Mouse (Mus musculus): ENCODE data around the gene Gm28374.
A peak's percentile ranks its signal among the peaks of the same experiment; 100 is the strongest.

Gm28374 gene

DNA sequence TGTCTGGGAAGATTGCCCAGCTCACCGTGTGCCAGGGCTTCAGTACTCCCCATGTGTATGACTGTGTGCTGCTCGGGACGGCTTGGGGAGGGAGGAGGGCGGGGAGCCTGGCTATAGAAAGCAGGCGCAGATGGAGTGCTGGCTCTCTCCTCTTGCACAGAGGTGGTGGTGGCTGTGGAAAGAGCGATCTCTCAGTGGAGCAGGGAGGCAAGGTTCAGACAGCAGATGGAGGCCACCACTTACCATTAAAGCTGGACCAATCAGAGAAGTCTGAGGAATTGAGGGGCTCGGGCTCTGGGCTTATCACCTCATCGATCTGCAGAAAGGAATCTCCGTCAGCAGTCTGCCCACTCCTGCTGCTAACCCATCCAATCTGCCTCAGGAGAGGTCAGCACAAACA, at the start of gene Gm28374:
Gene Gm28374, minus strand, starts transcription at position 101 of the 400 bp plus-strand sequence.
- TF ChIP-seq GATA4 (IDR thresholded peaks at IDR 0.05; ENCODE audit: insufficient replicate concordance, low read length) = no peak

DNA sequence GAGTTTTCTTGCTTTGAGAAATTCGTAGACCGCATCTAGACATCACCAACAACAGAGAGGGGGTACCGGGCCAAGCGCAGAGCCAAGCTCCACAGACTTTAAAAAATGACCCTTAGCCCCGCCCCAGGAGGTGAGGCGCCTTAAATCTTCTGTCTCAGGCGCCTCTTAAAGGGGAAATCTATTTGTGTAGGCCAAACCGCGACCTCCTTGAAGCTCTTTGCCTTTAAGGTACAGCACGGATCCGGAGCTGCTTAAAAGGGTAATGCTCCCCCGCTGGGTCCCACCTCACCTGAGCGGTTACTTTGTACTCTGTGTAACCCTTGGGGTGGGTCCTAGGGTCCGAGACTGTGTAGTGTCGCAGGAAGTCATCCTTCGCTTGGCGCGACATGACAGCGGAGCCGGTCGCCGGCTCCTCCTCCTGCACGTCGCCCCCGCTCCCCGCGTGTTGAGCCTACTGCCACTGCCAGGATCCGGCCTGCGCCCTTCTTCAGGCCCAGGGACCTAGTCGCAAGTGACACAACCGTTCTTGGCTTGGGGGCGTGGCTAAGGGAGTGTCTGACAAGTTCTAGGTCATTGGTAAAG, 45.8 kb upstream of the Gm28374 start, which contains the start of gene Snx15:
Gene Snx15, minus strand, starts transcription at position 545 of the 582 bp plus-strand sequence.
- TF ChIP-seq GATA4 (IDR thresholded peaks at IDR 0.05; ENCODE audit: insufficient replicate concordance, low read length) = peak; percentile 21; the same call in 1 of the 2 replicates

DNA sequence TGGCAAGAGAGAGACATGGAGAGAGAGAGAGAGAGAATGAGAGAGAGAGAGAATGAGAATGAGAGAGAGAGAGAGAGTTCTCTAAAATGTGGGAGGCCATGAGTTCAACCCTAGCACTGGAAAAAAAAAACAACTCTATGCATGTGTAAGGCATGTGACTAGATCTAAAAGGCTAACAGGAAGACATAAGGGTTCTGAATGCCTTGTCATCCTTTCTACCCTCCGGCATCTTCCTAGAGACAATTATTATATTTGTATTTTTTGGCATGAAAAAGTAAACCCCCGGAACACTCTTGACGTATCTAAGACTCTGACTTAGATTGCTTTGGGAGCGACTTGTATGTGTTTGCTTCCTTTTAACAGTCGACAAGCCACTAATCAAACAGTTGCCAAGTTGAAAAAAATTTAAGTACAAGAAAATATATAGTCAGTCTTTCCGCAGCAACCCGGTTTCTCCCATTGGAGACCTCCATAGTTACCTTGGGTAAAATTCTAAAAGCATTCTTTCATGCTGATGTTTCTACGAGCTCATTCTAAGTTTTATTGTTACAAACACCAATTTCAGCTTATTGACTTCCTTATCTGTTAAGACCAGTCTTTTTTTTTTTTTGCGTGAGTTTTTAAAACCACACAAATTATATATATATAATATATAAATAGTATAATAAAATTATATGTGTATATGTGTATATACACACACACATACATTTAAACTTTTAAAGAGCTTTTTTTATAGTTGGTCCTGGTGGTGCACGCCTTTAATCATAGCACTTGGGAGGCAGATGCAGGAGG, 44.9 kb upstream of the Gm28374 start:
- TF ChIP-seq GATA4 (IDR thresholded peaks at IDR 0.05; ENCODE audit: insufficient replicate concordance, low read length) = no peak

DNA sequence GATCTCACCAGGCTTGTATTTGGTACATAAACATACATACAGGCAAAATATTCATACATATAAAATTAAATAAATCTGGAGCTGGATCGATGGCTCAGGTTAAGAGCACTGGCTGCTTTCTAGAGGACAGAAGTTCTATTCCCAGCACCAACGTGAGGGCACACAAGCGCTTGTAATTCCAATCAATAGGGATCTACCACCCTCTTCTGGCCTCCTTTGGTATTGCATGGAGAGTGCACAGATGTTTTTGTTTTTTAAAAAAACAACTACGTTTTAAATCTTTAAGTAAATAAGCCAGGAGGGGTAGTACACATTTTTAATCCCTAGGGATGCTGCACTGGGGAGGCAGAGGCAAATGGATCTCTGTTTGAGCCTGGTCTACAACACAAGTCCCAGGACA, 44.2 kb upstream of the Gm28374 start:
- TF ChIP-seq GATA4 (IDR thresholded peaks at IDR 0.05; ENCODE audit: insufficient replicate concordance, low read length) = no peak

DNA sequence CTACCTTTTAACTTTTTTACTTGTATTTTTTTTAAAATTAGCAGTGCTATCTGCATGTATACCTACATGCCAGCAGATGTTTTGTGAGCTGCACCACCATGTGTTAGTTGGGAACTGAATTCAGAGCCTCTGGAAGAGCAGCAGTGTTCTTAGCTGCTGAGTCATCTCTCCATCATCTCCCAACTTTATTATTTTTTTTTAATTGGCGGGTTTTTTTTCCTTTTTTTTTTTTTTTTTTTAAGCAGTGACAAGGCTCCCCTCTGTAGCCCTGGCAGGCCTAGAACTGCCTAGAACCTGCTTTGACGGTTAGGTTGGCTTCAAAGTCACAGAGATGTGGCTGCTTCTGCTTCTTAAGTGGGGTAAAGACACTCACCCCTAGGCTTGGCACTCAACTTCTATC, 42.8 kb upstream of the Gm28374 start:
- TF ChIP-seq GATA4 (IDR thresholded peaks at IDR 0.05; ENCODE audit: insufficient replicate concordance, low read length) = no peak

DNA sequence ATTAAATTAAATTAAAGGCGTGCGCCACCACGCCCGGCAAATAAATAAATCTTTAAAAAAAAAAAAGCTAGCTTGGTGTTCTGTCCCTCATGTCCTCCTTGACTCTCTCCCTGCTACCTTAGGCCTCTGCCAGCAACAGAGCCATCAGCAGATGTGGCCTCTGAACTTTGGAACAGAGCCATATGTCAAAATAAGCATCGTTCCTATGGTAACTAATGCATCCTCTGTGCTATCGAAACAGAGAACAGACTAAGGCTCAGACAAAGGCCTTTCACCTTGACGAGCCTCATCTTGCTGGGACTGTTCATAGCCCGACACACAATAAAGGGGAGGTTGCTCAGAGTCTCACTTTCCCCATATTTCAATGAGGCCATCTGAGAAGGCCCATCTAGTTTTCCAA, 41.3 kb upstream of the Gm28374 start:
- no peak for TF ChIP-seq GATA4 (IDR thresholded peaks at IDR 0.05; ENCODE audit: insufficient replicate concordance, low read length)

DNA sequence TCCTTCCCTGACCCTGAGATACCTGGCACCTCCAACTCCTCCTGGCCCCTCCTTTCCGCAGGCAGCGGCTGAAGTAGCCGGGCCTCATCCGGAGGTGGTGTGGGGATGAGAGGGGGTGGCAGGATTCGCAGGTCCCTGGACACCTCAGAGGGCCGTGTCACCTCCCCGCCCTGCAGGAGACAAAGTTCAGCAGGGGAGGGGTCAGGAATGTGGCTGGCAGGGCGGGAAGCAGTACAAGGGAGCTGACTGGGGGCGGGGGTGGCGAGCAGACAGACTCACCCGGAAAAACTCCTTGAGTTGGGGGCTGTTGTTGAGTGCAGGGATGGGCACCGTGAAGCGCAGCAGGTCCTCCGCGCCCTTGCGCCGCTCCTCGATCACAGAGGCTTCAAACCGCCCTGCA, 39.7 kb upstream of the Gm28374 start:
- no peak for TF ChIP-seq GATA4 (IDR thresholded peaks at IDR 0.05; ENCODE audit: insufficient replicate concordance, low read length)

DNA sequence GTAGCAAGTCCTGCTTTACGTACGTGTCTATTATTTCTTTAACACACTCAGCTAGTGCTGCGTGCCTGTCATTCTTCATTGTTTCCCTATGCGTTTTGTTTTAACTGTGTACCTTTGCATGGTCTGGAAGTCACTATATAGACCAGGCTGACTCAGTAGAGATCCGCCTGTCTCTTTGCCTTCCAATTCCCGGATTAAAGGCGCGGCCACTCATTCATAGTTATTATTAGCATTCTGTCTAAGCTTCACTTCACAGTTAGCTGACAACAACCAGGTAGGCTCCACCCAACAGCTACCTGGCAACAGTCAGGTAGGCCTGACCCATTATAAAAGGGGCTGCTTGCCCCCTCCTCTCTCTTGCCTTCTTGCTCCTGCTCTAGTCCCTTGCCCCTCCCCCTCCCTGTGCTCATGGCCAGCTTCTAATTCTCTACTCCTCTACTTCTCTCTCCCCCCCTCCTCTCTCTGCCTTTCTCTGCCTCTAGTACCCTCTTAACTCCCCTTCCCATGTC, 36.7 kb upstream of the Gm28374 start:
- TF ChIP-seq GATA4 (IDR thresholded peaks at IDR 0.05; ENCODE audit: insufficient replicate concordance, low read length) = no peak

DNA sequence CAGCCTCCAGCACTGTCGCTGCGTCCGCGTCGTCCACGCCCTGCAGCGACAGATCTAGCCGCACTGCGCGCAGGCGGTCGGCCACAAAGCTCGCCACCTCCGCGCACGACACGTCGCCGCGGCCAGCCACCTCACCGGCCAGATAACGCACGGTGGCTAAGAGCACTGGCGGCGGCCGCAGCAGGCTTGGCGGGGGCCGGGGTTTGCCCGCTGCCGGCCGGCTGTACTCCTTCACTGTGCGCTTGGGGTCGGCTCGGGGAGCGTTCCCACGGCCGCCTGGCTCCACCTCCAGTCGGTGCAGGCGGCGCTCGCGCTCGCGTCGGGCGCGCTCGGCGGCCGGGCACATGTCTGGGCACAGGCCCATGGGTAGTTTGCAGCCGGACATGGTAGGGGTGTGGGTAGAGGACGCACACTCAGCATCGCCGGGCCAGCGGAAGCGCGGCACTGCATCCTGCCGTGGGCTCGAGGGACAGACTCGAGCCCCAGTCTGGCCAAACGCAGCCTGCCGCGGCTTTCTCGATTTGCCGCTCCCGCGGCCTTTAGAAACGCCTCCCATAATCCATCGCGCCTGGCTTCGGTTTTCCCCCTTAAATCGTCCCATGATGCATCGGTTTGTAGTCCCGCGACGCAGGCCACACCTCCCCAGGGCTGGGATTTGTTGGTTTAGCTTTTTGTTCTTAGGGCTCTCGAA, 36.1 kb upstream of the Gm28374 start, which contains the start of gene Sac3d1:
Gene Sac3d1, minus strand, starts transcription at position 665 of the 691 bp plus-strand sequence.
- TF ChIP-seq GATA4 (IDR thresholded peaks at IDR 0.05; ENCODE audit: insufficient replicate concordance, low read length) = no peak

DNA sequence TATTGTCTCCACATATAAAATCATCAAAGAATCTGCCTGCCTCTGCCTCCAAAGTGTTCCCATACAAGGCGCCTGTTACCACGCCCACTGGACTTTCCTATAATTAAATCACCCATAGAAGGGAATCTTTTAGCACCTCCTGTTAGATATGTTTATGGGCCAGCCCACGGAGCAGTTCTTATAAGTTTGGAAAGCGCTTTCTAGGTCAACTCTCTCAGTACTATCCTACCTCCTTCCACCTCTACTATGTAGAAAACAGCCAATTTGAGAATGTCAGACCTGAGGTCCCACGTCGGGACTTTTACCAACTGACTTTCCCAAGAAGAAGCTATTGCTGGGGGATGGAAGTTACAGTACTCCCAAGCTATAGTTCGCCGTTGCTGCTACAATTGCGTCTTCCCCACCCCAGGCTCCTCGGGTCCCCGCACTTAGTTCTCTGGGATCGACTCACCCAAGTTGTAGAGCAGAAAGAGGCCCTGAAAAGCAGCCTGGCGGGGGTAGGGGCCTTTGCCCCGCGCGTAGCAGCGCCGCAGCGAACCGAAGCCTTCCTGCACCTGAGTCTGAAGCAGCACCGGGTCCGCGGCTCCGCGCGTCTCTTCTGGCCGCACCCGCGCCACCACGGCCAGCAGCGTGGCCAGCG, 35.4 kb upstream of the Gm28374 start:
- no peak for TF ChIP-seq GATA4 (IDR thresholded peaks at IDR 0.05; ENCODE audit: insufficient replicate concordance, low read length)

DNA sequence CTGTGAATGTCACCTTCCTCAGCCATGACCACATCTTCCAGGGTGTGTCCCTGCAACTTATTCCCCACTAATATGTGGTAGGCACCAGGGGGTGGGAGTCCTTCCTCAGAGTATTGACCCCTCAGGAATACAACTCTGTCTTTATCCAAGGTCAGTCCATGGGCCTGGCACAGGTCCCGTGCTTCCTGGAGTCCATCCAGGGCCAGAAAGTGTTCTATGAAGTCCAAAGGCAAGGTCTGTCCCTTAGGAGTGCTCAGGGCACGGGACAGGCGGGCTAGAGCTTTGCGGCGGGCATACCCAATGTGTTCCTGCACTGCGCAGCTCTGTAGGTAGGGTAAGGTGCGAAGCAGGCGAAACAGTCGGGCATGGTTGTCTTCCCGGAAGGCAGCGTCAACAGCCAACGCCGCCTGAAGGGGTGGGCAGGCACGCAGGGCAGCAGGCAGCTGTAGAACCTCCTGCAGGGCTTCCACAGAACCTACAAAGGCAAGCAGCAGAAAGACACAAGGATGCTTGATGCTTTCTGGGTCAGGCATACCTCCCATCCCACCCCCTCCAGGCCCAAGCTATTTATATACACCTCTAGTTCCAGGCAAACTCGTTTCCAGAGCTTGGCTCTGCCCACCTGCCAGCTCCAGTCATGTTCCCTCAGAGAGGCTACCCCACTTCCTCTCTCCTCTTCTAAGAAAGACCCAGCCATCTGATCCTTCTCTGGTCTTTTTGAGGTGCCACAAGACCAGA, 34.2 kb upstream of the Gm28374 start:
- no peak for TF ChIP-seq GATA4 (IDR thresholded peaks at IDR 0.05; ENCODE audit: insufficient replicate concordance, low read length)

DNA sequence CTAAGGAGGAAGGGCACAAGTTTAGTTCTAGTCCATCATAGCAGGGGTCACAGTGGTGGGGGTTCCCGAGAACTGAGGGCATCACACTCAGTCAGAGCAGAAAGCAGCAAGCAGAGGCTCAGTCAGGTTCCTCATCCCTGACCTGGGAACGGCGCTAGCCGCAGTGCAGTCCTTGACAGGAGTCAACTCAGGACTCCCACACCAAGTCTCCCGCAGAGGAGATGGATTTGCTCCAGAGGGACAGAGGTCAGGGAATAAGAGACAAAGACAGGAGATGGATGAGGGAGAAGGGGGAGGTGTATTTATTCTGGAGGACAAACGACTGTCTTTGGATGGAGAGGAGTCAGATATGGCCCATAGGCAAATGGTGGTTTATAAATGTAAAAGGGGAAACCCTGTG, 31.1 kb upstream of the Gm28374 start:
- no peak for TF ChIP-seq GATA4 (IDR thresholded peaks at IDR 0.05; ENCODE audit: insufficient replicate concordance, low read length)

DNA sequence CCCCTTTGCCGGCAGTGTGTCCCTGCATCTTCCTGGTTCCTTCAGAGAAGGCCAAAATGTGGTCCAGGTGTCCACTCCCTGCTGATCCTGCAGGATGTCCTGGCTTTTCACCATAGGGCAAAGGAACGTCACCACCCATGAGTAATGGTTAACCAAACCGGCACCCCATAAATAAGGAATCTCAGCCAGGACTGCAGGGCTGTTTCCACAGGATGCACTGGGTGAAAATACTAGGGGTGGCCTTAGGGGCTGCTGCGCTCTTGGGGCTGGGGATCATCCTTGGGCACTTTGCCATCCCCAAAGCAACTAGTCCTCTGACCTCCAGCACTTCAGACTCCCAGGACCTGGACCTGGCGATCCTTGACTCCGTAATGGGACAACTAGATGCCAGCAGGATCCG, 23.5 kb upstream of the Gm28374 start, which contains the start of gene Naaladl1:
Gene Naaladl1, plus strand, starts transcription at position 197 of the 400 bp plus-strand sequence.
- no peak for TF ChIP-seq GATA4 (IDR thresholded peaks at IDR 0.05; ENCODE audit: insufficient replicate concordance, low read length)

DNA sequence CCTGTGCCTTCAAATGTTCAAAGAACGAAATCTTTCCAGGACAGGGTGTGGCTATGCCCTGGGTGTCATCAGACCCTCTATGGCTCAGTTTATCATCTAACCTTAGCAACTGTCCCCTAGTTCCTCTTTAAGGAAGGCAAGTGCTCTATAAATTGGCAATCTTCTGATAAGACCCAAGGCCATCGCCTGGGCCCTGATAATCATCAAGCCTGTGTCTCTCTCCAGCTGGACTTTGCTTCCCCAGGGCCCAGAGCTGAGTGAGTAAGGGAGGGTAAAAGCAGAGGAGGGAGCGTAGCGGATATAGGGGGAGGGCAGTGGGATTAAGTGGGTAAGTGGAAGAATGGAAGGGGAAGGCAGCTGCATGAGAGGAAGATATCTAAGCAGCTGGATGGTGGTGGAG, 22.4 kb upstream of the Gm28374 start:
- TF ChIP-seq GATA4 (IDR thresholded peaks at IDR 0.05; ENCODE audit: insufficient replicate concordance, low read length) = no peak
